Mouse (Mus musculus) neural tube, embryonic 10.5 days (tissue): ENCODE data around the gene Agl.

Experiments
- DNase-seq: peaks from one replicate; pipeline ENCODE4 v3.0.0-alpha.2; 2017; ENCODE audit warnings: low spot score; ENCODE audit errors: extremely low spot score

Gene Agl

GRCm38 (mm10) chr3:116807811-116808506 is at the start of gene Agl:
Agl (minus strand) TSS chr3:116808166.
- DNase-seq, result peak; percentile 97

- no peak for DNase-seq
These were observed 49.6 kb upstream of the Agl start for GRCm38 (mm10) chr3:116857611-116858010.

- DNase-seq, result no peak
These were observed 44.5 kb upstream of the Agl start for GRCm38 (mm10) chr3:116852421-116852820.

- no peak for DNase-seq
These were observed 42.4 kb upstream of the Agl start for GRCm38 (mm10) chr3:116850376-116850775.

GRCm38 (mm10) chr3:116848936-116849335 is 41.0 kb upstream of the Agl start:
- DNase-seq, result no peak

GRCm38 (mm10) chr3:116848099-116848498 is 40.1 kb upstream of the Agl start:
- no peak for DNase-seq

- no peak for DNase-seq
These were observed 38.1 kb upstream of the Agl start for GRCm38 (mm10) chr3:116846084-116846483.

GRCm38 (mm10) chr3:116844880-116845579 is 37.1 kb upstream of the Agl start:
- no peak for DNase-seq

- DNase-seq, result no peak
These were observed 33.3 kb upstream of the Agl start for GRCm38 (mm10) chr3:116841311-116841710.

- no peak for DNase-seq
These were observed 28.9 kb upstream of the Agl start for GRCm38 (mm10) chr3:116836681-116837475.

GRCm38 (mm10) chr3:116835770-116836680 is 28.1 kb upstream of the Agl start:
- DNase-seq, result peak; percentile 87

- DNase-seq, result no peak
These were observed 27.4 kb upstream of the Agl start for GRCm38 (mm10) chr3:116835350-116835749.

- DNase-seq, result no peak
These were observed 26.3 kb upstream of the Agl start for GRCm38 (mm10) chr3:116834241-116834640.

- DNase-seq, result no peak
These were observed 25.5 kb upstream of the Agl start for GRCm38 (mm10) chr3:116833491-116833890.

- DNase-seq, result no peak
These were observed 24.8 kb upstream of the Agl start for GRCm38 (mm10) chr3:116832526-116833310.

- DNase-seq, result no peak
These were observed 23.4 kb upstream of the Agl start for GRCm38 (mm10) chr3:116831324-116831723.

- no peak for DNase-seq
These were observed 21.4 kb upstream of the Agl start for GRCm38 (mm10) chr3:116829274-116829920.

GRCm38 (mm10) chr3:116826471-116827215 is 18.7 kb upstream of the Agl start:
- no peak for DNase-seq

GRCm38 (mm10) chr3:116817231-116817630 is 9.3 kb upstream of the Agl start:
- DNase-seq, result no peak
